Mouse (Mus musculus) limb, embryonic 14.5 days (tissue): ENCODE results near the gene Ankrd6. TPM values are rescaled to one million over a fixed set of nuclear protein-coding genes. Genes with fewer than 3 reads are reported as not detected.

ENCODE experiments used
- ATAC-seq: fragments of 200-750 bp; cut with Nextera tagmentation; 2 replicates; pipeline ENCODE4 v1.8.0; 2017; ENCODE audit warnings: low read depth, moderate number of reproducible peaks, moderate TSS enrichment; ENCODE audit not compliant: low FRiP score
- DNase-seq: peaks from one replicate; pipeline ENCODE4 v3.0.0-alpha.2; 2015; ENCODE audit warnings: low spot score
- H3K27ac ChIP-seq: fragments of 300-500 bp; sonication (generic); replicated peaks from 2 replicates; pipeline ENCODE4 v1.5.1; 2014; ENCODE audit warnings: low read depth, mild to moderate bottlenecking, low read length, moderate library complexity, mixed read lengths
- H3K27me3 ChIP-seq: fragments of 300-500 bp; sonication (generic); 2 replicates; pipeline ENCODE4 v1.6.1; 2014; ENCODE audit warnings: low read length, mixed read lengths; ENCODE audit not compliant: control insufficient read depth, insufficient read depth
- H3K36me3 ChIP-seq: fragments of 300-500 bp; sonication (generic); 2 replicates; pipeline ENCODE4 v1.6.1; 2014; ENCODE audit warnings: mild to moderate bottlenecking, low read length, moderate library complexity, mixed read lengths; ENCODE audit not compliant: control insufficient read depth, insufficient read depth
- H3K4me1 ChIP-seq: fragments of 300-500 bp; sonication (generic); 2 replicates; pipeline ENCODE4 v1.6.1; 2014; ENCODE audit warnings: antibody characterized with exemption, low read length, mixed read lengths; ENCODE audit not compliant: control insufficient read depth, insufficient read depth
- H3K4me2 ChIP-seq: fragments of 300-500 bp; sonication (generic); replicated peaks from 2 replicates; pipeline ENCODE4 v1.6.1; 2014; ENCODE audit warnings: low read depth, mild to moderate bottlenecking, low read length, moderate library complexity; ENCODE audit not compliant: severe bottlenecking
- H3K4me3 ChIP-seq: fragments of 300-500 bp; sonication (generic); replicated peaks from 2 replicates; pipeline ENCODE4 v1.5.1; 2014; ENCODE audit warnings: low read length
- H3K9ac ChIP-seq: fragments of 300-500 bp; sonication (generic); 2 replicates; pipeline ENCODE4 v1.6.1; 2014; ENCODE audit warnings: mild to moderate bottlenecking, low read depth, low read length, moderate library complexity; ENCODE audit not compliant: severe bottlenecking
- H3K9me3 ChIP-seq: fragments of 300-500 bp; sonication (generic); 2 replicates; pipeline ENCODE4 v1.6.1; 2016; ENCODE audit warnings: low read length; ENCODE audit not compliant: control insufficient read depth
- POLR2A ChIP-seq: fragments of 200-500 bp; IDR thresholded peaks from 2 replicates; pipeline ENCODE4 v1.8.0; 2012; ENCODE audit warnings: inconsistent platforms, mild to moderate bottlenecking, moderate library complexity, borderline replicate concordance; ENCODE audit not compliant: insufficient read depth, insufficient read length; ENCODE audit errors: extremely low read depth
- WGBS: fragments of 180-500 bp; shearing (Covaris S2); extraction: QIAGEN DNeasy Blood & Tissue Kit; methylation state at CpG from one replicate; pipeline ENCODE4 v1.1.7; 2014; 5-methylcytosine and 5-hydroxymethylcytosine counted together
- polyA plus RNA-seq, 2 experiments: library from polyadenylated mRNA; depleted of rRNA in 1 of 2; stranded (reverse) in 1 of 2; unstranded in 1 of 2; fragments of >200 nt; fragmentation: Nextera tagmentation in 1 of 2; extraction: Ambion mirVana in 1 of 2; gene quantifications; 2 replicates each; pipeline versions ENCODE4 v1.2.1 to v1.2.3; 2012 to 2014

The Ankrd6 gene
- polyA plus RNA-seq, 2 experiments: 4.9 to 10.9 TPM

GRCm38 (mm10) chr4:32961394-32961793 lies 10.8 kb upstream of the Ankrd6 start:
- H3K4me3 ChIP-seq: no peak overlapping the region
- WGBS: 69% methylated on average over 3 of the region's 3 CpGs
- TF ChIP-seq POLR2A: no peak
- no peaks in the 10 kb centered on the region for H3K4me1 ChIP-seq
- H3K9me3 ChIP-seq: no peaks in the 10 kb centered on the region
- no peak for DNase-seq
- H3K9ac ChIP-seq: no peak overlapping the region
- no peak for ATAC-seq
- H3K27ac ChIP-seq: no peak overlapping the region
- no peak overlapping the region for H3K4me2 ChIP-seq
- H3K27me3 ChIP-seq: no peaks in the 10 kb centered on the region
- H3K36me3 ChIP-seq: no peaks in the 10 kb centered on the region

GRCm38 (mm10) chr4:32956423-32956822 lies 5.8 kb upstream of the Ankrd6 start:
- DNase-seq (no peak), ATAC-seq (no peak)
- Histone ChIP-seq H3K27me3 (peaks cover 3% of the 10 kb centered on the region), H3K4me3 (no peak overlapping the region), H3K4me2 (no peak overlapping the region), H3K36me3 (no peaks in the 10 kb centered on the region), H3K9me3 (no peaks in the 10 kb centered on the region), H3K27ac (no peak overlapping the region), H3K9ac (no peak overlapping the region), H3K4me1 (no peaks in the 10 kb centered on the region; the same call in none of the 2 replicates)
- WGBS: 45% methylated on average over 2 of the region's 2 CpGs
- no peak for TF ChIP-seq POLR2A

GRCm38 (mm10) chr4:32952681-32953080 lies 2.0 kb upstream of the Ankrd6 start:
- H3K27me3 ChIP-seq: peaks cover 7% of the 10 kb centered on the region
- WGBS: 7% methylated on average over 7 of the region's 7 CpGs
- DNase-seq (peak; percentile 43), ATAC-seq (no peak)
- H3K4me1 ChIP-seq: peaks cover 2% of the 10 kb centered on the region
- H3K9me3 ChIP-seq: no peaks in the 10 kb centered on the region
- no peak overlapping the region for H3K9ac ChIP-seq
- peak overlapping the region; percentile 88; the same call in 1 of the 2 replicates for H3K4me2 ChIP-seq
- no peak for TF ChIP-seq POLR2A
- H3K4me3 ChIP-seq: peak overlapping the region; percentile 59; the same call in 1 of the 2 replicates
- H3K36me3 ChIP-seq: no peaks in the 10 kb centered on the region
- no peak overlapping the region for H3K27ac ChIP-seq

- Histone ChIP-seq H3K9ac (peak overlapping the region; percentile 62), H3K27me3 (peaks cover 7% of the 10 kb centered on the region), H3K27ac (no peak overlapping the region), H3K4me3 (peak overlapping the region; percentile 59), H3K4me2 (peak overlapping the region; percentile 88), H3K9me3 (no peaks in the 10 kb centered on the region), H3K36me3 (no peaks in the 10 kb centered on the region), H3K4me1 (peaks cover 2% of the 10 kb centered on the region)
- DNase-seq (no peak), ATAC-seq (peak; percentile 51)
- TF ChIP-seq POLR2A: no peak
- WGBS: 4% methylated on average over 34 of the region's 34 CpGs
Measured at GRCm38 (mm10) chr4:32951035-32951940, 647 bp upstream of the Ankrd6 start.

GRCm38 (mm10) chr4:32948696-32949095 lies 1.9 kb downstream of the Ankrd6 start:
- Histone ChIP-seq H3K4me1 (peaks cover 2% of the 10 kb centered on the region), H3K27ac (no peak overlapping the region), H3K27me3 (peaks cover 7% of the 10 kb centered on the region), H3K4me3 (no peak overlapping the region), H3K9me3 (no peaks in the 10 kb centered on the region), H3K36me3 (no peaks in the 10 kb centered on the region), H3K9ac (no peak overlapping the region), H3K4me2 (no peak overlapping the region)
- DNase-seq (no peak), ATAC-seq (no peak)
- no peak for TF ChIP-seq POLR2A
- WGBS: 54% methylated on average over 10 of the region's 10 CpGs
